Mouse (Mus musculus): ENCODE results near the gene Ccz1. TPM values are rescaled to one million over a fixed set of nuclear protein-coding genes. Genes with fewer than 3 reads are reported as not detected.

Gene Ccz1
- polyA plus RNA-seq (2014; fragmentation: Nextera tagmentation; extraction: Ambion mirVana): 125 and 131 TPM in 2 replicates

GRCm38 (mm10) chr5:144014551-144015311 lies at the start of gene Ccz1:
Gene Ccz1, minus strand, starts transcription at chr5:144014877.
- H3K27me3 ChIP-seq (ENCODE audit: control insufficient read depth, insufficient read depth, low read length): no peaks in the 10 kb centered on the region
- peaks cover 13% of the 10 kb centered on the region; the same call in 1 of the 2 replicates for H3K36me3 ChIP-seq (ENCODE audit: control insufficient read depth, insufficient read depth, low read length)
- peak within 1 kb of the TSS; percentile 91 for H3K9ac ChIP-seq (ENCODE audit: low read length)
- no peaks in the 10 kb centered on the region for H3K9me3 ChIP-seq (ENCODE audit: control insufficient read depth, low read length)
- peak; percentile 97 for DNase-seq (ENCODE audit: low spot score, missing footprints)
- no peaks in the 10 kb centered on the region for H3K4me1 ChIP-seq (ENCODE audit: control insufficient read depth, insufficient read depth, low read length)
- 3% methylated on average over 47 of the region's 47 CpGs for WGBS
- ATAC-seq (ENCODE audit: low FRiP score): peak; percentile 99
- peak within 1 kb of the TSS; percentile 49 for H3K4me2 ChIP-seq
- peak within 1 kb of the TSS; percentile 70 for H3K27ac ChIP-seq (ENCODE audit: low read depth, low read length)
- H3K4me3 ChIP-seq (ENCODE audit: low read depth, low read length): peak within 1 kb of the TSS; percentile 92

- no peaks in the 10 kb centered on the region for H3K27me3 ChIP-seq (ENCODE audit: control insufficient read depth, insufficient read depth, low read length)
- H3K4me2 ChIP-seq: no peak overlapping the region
- 64% methylated on average over 5 of the region's 5 CpGs for WGBS
- H3K4me1 ChIP-seq (ENCODE audit: control insufficient read depth, insufficient read depth, low read length): no peaks in the 10 kb centered on the region
- no peak overlapping the region for H3K27ac ChIP-seq (ENCODE audit: low read depth, low read length)
- DNase-seq (ENCODE audit: low spot score, missing footprints) (no peak), ATAC-seq (ENCODE audit: low FRiP score) (no peak)
- H3K9ac ChIP-seq (ENCODE audit: low read length): no peak overlapping the region
- no peaks in the 10 kb centered on the region for H3K36me3 ChIP-seq (ENCODE audit: control insufficient read depth, insufficient read depth, low read length)
- H3K4me3 ChIP-seq (ENCODE audit: low read depth, low read length): no peak overlapping the region
- no peaks in the 10 kb centered on the region for H3K9me3 ChIP-seq (ENCODE audit: control insufficient read depth, low read length)
Measured at GRCm38 (mm10) chr5:144064093-144064492, 49.4 kb upstream of the Ccz1 start.

- DNase-seq (ENCODE audit: low spot score, missing footprints) (no peak), ATAC-seq (ENCODE audit: low FRiP score) (no peak)
- H3K27ac ChIP-seq (ENCODE audit: low read depth, low read length): no peak overlapping the region
- no peak overlapping the region for H3K4me2 ChIP-seq
- H3K9me3 ChIP-seq (ENCODE audit: control insufficient read depth, low read length): no peaks in the 10 kb centered on the region
- no peaks in the 10 kb centered on the region for H3K27me3 ChIP-seq (ENCODE audit: control insufficient read depth, insufficient read depth, low read length)
- no peak overlapping the region for H3K9ac ChIP-seq (ENCODE audit: low read length)
- no peaks in the 10 kb centered on the region for H3K36me3 ChIP-seq (ENCODE audit: control insufficient read depth, insufficient read depth, low read length)
- 87% methylated on average over 6 of the region's 6 CpGs for WGBS
- no peak overlapping the region for H3K4me3 ChIP-seq (ENCODE audit: low read depth, low read length)
- no peaks in the 10 kb centered on the region for H3K4me1 ChIP-seq (ENCODE audit: control insufficient read depth, insufficient read depth, low read length)
Measured at GRCm38 (mm10) chr5:144054340-144054739, 39.7 kb upstream of the Ccz1 start.

- ATAC-seq (ENCODE audit: low FRiP score) (no peak), DNase-seq (ENCODE audit: low spot score, missing footprints) (no peak)
- Histone ChIP-seq H3K4me3 (ENCODE audit: low read depth, low read length) (no peak overlapping the region), H3K9me3 (ENCODE audit: control insufficient read depth, low read length) (no peaks in the 10 kb centered on the region), H3K4me1 (ENCODE audit: control insufficient read depth, insufficient read depth, low read length) (no peaks in the 10 kb centered on the region), H3K36me3 (ENCODE audit: control insufficient read depth, insufficient read depth, low read length) (no peaks in the 10 kb centered on the region), H3K4me2 (no peak overlapping the region), H3K27ac (ENCODE audit: low read depth, low read length) (no peak overlapping the region), H3K27me3 (ENCODE audit: control insufficient read depth, insufficient read depth, low read length) (no peaks in the 10 kb centered on the region), H3K9ac (ENCODE audit: low read length) (no peak overlapping the region)
- 47% methylated on average over 3 of the region's 3 CpGs for WGBS
Measured at GRCm38 (mm10) chr5:144053450-144053849, 38.8 kb upstream of the Ccz1 start.

GRCm38 (mm10) chr5:144051268-144051667 lies 36.6 kb upstream of the Ccz1 start:
- no peak for ATAC-seq (ENCODE audit: low FRiP score)
- Histone ChIP-seq H3K27me3 (ENCODE audit: control insufficient read depth, insufficient read depth, low read length) (no peaks in the 10 kb centered on the region), H3K36me3 (ENCODE audit: control insufficient read depth, insufficient read depth, low read length) (no peaks in the 10 kb centered on the region)

GRCm38 (mm10) chr5:144049881-144050280 lies 35.2 kb upstream of the Ccz1 start:
- Histone ChIP-seq H3K36me3 (ENCODE audit: control insufficient read depth, insufficient read depth, low read length) (no peaks in the 10 kb centered on the region), H3K27ac (ENCODE audit: low read depth, low read length) (no peak overlapping the region), H3K4me1 (ENCODE audit: control insufficient read depth, insufficient read depth, low read length) (no peaks in the 10 kb centered on the region), H3K9ac (ENCODE audit: low read length) (no peak overlapping the region), H3K4me2 (no peak overlapping the region), H3K27me3 (ENCODE audit: control insufficient read depth, insufficient read depth, low read length) (no peaks in the 10 kb centered on the region), H3K4me3 (ENCODE audit: low read depth, low read length) (no peak overlapping the region), H3K9me3 (ENCODE audit: control insufficient read depth, low read length) (no peaks in the 10 kb centered on the region)
- WGBS: 77% methylated on average over 3 of the region's 3 CpGs
- DNase-seq (ENCODE audit: low spot score, missing footprints): no peak
- no peak for ATAC-seq (ENCODE audit: low FRiP score)

More at GRCm38 (mm10) chr5:144051268-144051667, 36.6 kb upstream of the Ccz1 start:
- DNase-seq (ENCODE audit: low spot score, missing footprints): no peak
- Histone ChIP-seq H3K9me3 (ENCODE audit: control insufficient read depth, low read length) (no peaks in the 10 kb centered on the region), H3K9ac (ENCODE audit: low read length) (no peak overlapping the region), H3K4me1 (ENCODE audit: control insufficient read depth, insufficient read depth, low read length) (no peaks in the 10 kb centered on the region), H3K4me3 (ENCODE audit: low read depth, low read length) (no peak overlapping the region), H3K4me2 (no peak overlapping the region), H3K27ac (ENCODE audit: low read depth, low read length) (no peak overlapping the region)

GRCm38 (mm10) chr5:144047324-144047723 lies 32.6 kb upstream of the Ccz1 start:
- 73% methylated on average over 13 of the region's 13 CpGs for WGBS
- no peak overlapping the region for H3K27ac ChIP-seq (ENCODE audit: low read depth, low read length)
- no peaks in the 10 kb centered on the region for H3K4me1 ChIP-seq (ENCODE audit: control insufficient read depth, insufficient read depth, low read length)

GRCm38 (mm10) chr5:144043166-144043565 lies 28.5 kb upstream of the Ccz1 start:
- Histone ChIP-seq H3K9me3 (ENCODE audit: control insufficient read depth, low read length) (0 out of 2 replicates have a peak, but pooled peaks cover 2% of the 10 kb centered on the region), H3K36me3 (ENCODE audit: control insufficient read depth, insufficient read depth, low read length) (no peaks in the 10 kb centered on the region), H3K27ac (ENCODE audit: low read depth, low read length) (no peak overlapping the region), H3K4me3 (ENCODE audit: low read depth, low read length) (no peak overlapping the region), H3K4me1 (ENCODE audit: control insufficient read depth, insufficient read depth, low read length) (no peaks in the 10 kb centered on the region), H3K4me2 (no peak overlapping the region), H3K27me3 (ENCODE audit: control insufficient read depth, insufficient read depth, low read length) (no peaks in the 10 kb centered on the region), H3K9ac (ENCODE audit: low read length) (no peak overlapping the region)
- DNase-seq (ENCODE audit: low spot score, missing footprints): no peak
- ATAC-seq (ENCODE audit: low FRiP score): no peak
- WGBS: 90% methylated on average over 11 of the region's 11 CpGs

More at GRCm38 (mm10) chr5:144047324-144047723, 32.6 kb upstream of the Ccz1 start:
- ATAC-seq (ENCODE audit: low FRiP score): no peak
- H3K36me3 ChIP-seq (ENCODE audit: control insufficient read depth, insufficient read depth, low read length): no peaks in the 10 kb centered on the region
- no peak overlapping the region for H3K9ac ChIP-seq (ENCODE audit: low read length)
- no peak overlapping the region for H3K4me2 ChIP-seq
- no peak for DNase-seq (ENCODE audit: low spot score, missing footprints)
- no peak overlapping the region for H3K4me3 ChIP-seq (ENCODE audit: low read depth, low read length)
- H3K9me3 ChIP-seq (ENCODE audit: control insufficient read depth, low read length): no peaks in the 10 kb centered on the region
- H3K27me3 ChIP-seq (ENCODE audit: control insufficient read depth, insufficient read depth, low read length): no peaks in the 10 kb centered on the region

- no peak overlapping the region for H3K9ac ChIP-seq (ENCODE audit: low read length)
- no peak overlapping the region for H3K27ac ChIP-seq (ENCODE audit: low read depth, low read length)
- H3K4me3 ChIP-seq (ENCODE audit: low read depth, low read length): no peak overlapping the region
- 49% methylated on average over 11 of the region's 11 CpGs for WGBS
- 0 out of 2 replicates have a peak, but pooled peaks cover 2% of the 10 kb centered on the region for H3K9me3 ChIP-seq (ENCODE audit: control insufficient read depth, low read length)
- H3K36me3 ChIP-seq (ENCODE audit: control insufficient read depth, insufficient read depth, low read length): no peaks in the 10 kb centered on the region
- DNase-seq (ENCODE audit: low spot score, missing footprints): peak; percentile 97
- no peak overlapping the region for H3K4me2 ChIP-seq
- no peaks in the 10 kb centered on the region for H3K27me3 ChIP-seq (ENCODE audit: control insufficient read depth, insufficient read depth, low read length)
- no peak for ATAC-seq (ENCODE audit: low FRiP score)
- no peaks in the 10 kb centered on the region for H3K4me1 ChIP-seq (ENCODE audit: control insufficient read depth, insufficient read depth, low read length)
Measured at GRCm38 (mm10) chr5:144040720-144041364, 26.2 kb upstream of the Ccz1 start.
